Mouse (Mus musculus): ENCODE measurements at regions not wholly inside any gene's neighbourhood (a gene's known extent, or its start where the extent isn't known, plus 50 kb on each side); places are given as distances from the start of the nearest gene placed in this dataset.

DNA sequence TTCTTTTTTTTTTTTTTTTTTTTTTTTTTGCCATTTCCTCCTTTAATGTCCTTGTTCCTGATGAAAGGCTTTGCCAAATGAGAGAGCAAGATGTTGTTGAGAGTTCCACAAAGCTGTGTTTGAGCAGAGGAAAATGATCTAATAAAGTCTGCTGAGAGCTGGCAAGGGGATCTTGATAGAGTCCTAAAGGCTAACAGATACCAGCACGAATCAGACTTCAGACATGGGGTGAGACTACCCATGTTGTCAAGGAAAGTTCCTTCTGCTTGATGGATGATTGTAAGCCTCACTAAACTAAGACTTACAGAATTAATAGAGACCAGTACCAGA, 665.2 kb upstream of the Fam92a start:
- Histone ChIP-seq H3K9ac (no peak overlapping the region), H3K4me3 (replicated peaks) (no peak overlapping the region), H3K4me1 (replicated peaks) (no peaks in the 10 kb centered on the region), H3K36me3 (no peaks in the 10 kb centered on the region), H3K27me3 (no peaks in the 10 kb centered on the region), H3K4me2 (no peak overlapping the region), H3K27ac (no peak overlapping the region), H3K9me3 (replicated peaks) (no peaks in the 10 kb centered on the region)
- ATAC-seq (ENCODE audit: low read depth) (no peak), DNase-seq (no peak)
- 41% methylated on average over 1 of the region's 1 CpGs for WGBS (ENCODE audit: insufficient replicate concordance)

DNA sequence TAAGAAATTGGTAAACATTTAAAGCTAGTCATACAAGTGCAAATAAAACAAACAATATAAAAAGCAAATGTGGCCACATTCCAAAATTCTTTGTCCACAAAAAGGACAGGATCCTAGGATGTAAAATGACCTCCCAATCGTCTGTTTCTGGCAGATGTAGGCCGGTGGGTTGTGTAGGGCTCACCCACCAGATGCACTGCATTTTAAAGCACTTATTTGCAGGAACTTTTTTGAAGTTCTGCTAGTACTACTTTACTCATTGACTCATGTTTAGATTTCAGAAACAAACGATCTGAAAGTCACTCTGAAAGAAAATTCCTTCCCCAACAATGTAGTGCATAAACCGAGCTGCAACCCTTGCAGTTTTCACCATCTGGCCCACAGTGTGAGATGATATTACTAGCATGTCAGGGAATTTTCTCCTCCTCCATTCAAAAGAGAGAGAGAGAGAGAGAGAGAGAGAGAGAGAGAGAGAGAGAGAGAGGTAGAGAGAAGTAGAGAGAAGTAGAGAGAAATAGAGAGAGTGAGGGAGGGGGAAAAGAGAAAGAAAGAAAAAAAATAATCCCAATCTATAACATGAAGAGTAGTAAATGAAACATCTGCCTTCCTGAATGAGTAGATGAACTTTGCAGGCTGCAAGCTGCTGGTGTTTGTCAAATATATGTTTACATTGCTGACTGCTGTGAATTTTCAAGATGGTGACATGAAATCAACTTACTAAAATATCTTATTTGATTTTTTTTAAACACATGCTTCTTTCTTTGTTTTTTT, 664.7 kb upstream of the Fam92a start:
- H3K4me2 ChIP-seq = no peak overlapping the region
- H3K36me3 ChIP-seq = no peaks in the 10 kb centered on the region
- ATAC-seq (ENCODE audit: low read depth) (no peak), DNase-seq (no peak)
- no peak overlapping the region for H3K9ac ChIP-seq
- no peak overlapping the region for H3K4me3 ChIP-seq (replicated peaks)
- WGBS (ENCODE audit: insufficient replicate concordance) = 44% methylated on average over 4 of the region's 4 CpGs
- no peaks in the 10 kb centered on the region for H3K27me3 ChIP-seq
- no peaks in the 10 kb centered on the region for H3K4me1 ChIP-seq (replicated peaks)
- H3K9me3 ChIP-seq (replicated peaks) = no peaks in the 10 kb centered on the region
- H3K27ac ChIP-seq = no peak overlapping the region

DNA sequence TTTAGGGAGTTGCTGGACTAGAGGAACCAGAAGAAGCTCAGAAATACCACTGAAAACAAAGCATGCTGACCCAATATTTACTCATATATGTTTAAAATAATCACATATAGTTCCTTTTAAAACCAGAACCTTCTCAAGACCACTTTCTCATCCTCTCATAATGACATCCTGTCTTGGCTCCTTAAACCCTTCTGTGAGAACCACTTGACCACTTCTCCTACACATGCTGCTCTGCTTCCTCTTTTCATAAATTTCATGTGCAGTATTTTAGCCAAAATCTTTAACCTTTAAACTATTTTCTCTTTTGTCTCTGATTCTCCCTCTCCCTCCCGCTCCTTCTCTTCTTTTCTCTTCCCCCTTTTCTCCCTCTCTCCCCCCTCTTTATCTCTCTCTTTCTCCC, 654.6 kb upstream of the Fam92a start:
- WGBS (ENCODE audit: insufficient replicate concordance) = 69% methylated on average over 1 of the region's 1 CpGs
- Histone ChIP-seq H3K9me3 (replicated peaks) (no peaks in the 10 kb centered on the region), H3K4me1 (replicated peaks) (no peaks in the 10 kb centered on the region), H3K27ac (no peak overlapping the region), H3K9ac (no peak overlapping the region), H3K4me2 (no peak overlapping the region), H3K27me3 (no peaks in the 10 kb centered on the region), H3K4me3 (replicated peaks) (no peak overlapping the region), H3K36me3 (no peaks in the 10 kb centered on the region)
- DNase-seq = no peak
- ATAC-seq (ENCODE audit: low read depth) = no peak

DNA sequence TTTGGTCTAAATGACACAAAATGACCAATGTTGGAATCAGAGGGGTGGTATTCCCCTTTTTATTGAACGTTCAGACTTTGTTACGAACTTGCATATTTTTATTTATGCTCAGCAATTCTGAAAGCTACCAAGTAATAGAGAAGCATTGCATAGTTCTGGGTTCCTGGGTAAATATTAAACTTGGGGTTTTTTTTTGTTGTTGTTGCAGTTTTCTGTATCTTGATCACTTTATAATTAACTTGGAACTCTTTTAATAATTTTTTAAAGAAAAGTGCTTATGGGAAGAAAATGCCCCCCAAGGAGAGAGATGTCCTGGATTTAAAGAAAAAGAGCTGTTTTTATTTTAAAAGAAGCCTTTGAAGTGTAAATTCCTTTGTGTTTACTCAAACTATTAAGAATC, 642.4 kb upstream of the Fam92a start:
- H3K27me3 ChIP-seq = no peaks in the 10 kb centered on the region
- WGBS (ENCODE audit: insufficient replicate concordance) = 67% methylated on average over 2 of the region's 2 CpGs
- H3K27ac ChIP-seq = no peak overlapping the region
- no peaks in the 10 kb centered on the region for H3K36me3 ChIP-seq
- no peaks in the 10 kb centered on the region for H3K4me1 ChIP-seq (replicated peaks)
- DNase-seq (no peak), ATAC-seq (ENCODE audit: low read depth) (no peak)
- no peaks in the 10 kb centered on the region for H3K9me3 ChIP-seq (replicated peaks)
- H3K4me2 ChIP-seq = no peak overlapping the region
- H3K4me3 ChIP-seq (replicated peaks) = no peak overlapping the region
- H3K9ac ChIP-seq = no peak overlapping the region

DNA sequence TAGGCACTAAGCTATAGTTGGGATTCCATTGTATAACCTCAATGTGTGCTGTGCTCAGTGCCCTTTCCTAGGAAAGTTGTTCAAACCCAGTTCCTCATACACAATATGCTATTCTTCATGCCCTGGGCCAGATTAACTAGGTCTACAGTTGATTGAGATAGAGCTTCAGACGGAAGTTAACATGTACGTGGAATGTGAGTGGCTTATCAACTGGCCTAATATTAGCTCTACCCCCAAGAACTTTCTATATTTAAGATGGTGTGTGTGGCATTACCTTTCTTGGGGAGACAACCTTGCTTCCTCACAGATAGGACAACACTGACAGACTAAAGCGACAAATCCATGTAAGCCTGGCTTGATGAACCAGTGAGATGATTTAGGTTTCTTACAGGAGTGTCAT, 629.4 kb upstream of the Fam92a start:
- no peaks in the 10 kb centered on the region for H3K36me3 ChIP-seq
- H3K4me2 ChIP-seq = no peak overlapping the region
- ATAC-seq (ENCODE audit: low read depth) (no peak), DNase-seq (no peak)
- no peaks in the 10 kb centered on the region for H3K9me3 ChIP-seq (replicated peaks)
- no peak overlapping the region for H3K27ac ChIP-seq
- no peaks in the 10 kb centered on the region for H3K4me1 ChIP-seq (replicated peaks)
- no peaks in the 10 kb centered on the region for H3K27me3 ChIP-seq
- no peak overlapping the region for H3K4me3 ChIP-seq (replicated peaks)
- 60% methylated on average over 3 of the region's 3 CpGs for WGBS (ENCODE audit: insufficient replicate concordance)
- H3K9ac ChIP-seq = no peak overlapping the region

DNA sequence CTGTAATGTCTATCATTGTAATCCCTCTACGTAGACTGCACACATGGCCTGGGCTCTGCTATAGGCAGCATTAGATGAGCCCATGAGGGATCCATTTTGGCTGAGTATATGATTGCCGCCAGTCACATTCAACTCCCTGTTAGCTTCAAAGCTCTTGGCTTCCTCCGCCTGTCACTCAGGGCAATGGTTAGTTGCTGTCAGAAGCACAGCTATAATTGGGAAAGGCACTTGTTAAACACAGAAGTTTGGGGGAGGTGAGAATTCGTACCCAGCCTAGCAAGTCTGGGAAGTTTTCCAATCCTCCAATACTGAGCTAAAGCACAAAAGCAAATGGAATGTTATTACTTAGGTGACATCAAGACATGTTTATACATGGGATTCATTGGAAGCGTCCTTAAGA, 627.7 kb upstream of the Fam92a start:
- no peak overlapping the region for H3K9ac ChIP-seq
- no peaks in the 10 kb centered on the region for H3K4me1 ChIP-seq (replicated peaks)
- DNase-seq = no peak
- no peak overlapping the region for H3K4me3 ChIP-seq (replicated peaks)
- no peak overlapping the region for H3K27ac ChIP-seq
- 71% methylated on average over 5 of the region's 5 CpGs for WGBS (ENCODE audit: insufficient replicate concordance)
- no peaks in the 10 kb centered on the region for H3K9me3 ChIP-seq (replicated peaks)
- ATAC-seq (ENCODE audit: low read depth) = no peak
- H3K36me3 ChIP-seq = no peaks in the 10 kb centered on the region
- no peaks in the 10 kb centered on the region for H3K27me3 ChIP-seq
- no peak overlapping the region for H3K4me2 ChIP-seq

DNA sequence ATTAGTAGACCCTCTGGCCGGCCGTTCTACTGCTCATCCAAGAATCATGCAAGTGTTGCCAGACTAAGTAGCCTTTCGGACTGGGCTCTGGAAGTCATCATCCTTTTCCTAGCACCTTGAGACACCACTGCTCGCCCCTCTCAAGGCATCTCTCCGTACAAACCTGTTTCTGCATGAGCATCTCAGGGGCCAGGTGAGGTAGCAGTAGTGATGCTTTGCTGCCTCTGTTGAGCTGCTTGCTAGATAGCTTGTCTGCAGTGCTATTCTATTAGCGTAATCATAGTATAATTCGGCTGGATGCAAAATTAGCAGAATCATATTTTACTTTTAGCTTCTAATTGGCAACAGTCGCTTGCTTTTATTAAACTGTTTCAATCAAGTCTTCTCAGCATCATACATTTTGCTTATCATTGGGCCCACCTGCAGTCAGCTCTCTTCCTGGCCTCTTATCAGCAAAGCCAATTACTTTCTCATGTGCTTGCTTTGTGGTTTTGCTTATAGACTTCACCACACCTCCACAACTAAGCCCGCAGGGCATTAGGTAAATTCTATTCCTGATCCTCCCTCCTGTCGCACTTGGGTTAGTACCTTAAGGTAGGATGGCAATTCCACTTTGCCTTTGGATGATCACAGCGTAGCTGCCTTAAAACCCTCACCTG, 621.1 kb upstream of the Fam92a start:
- 58% methylated on average over 11 of the region's 11 CpGs for WGBS (ENCODE audit: insufficient replicate concordance)
- Histone ChIP-seq H3K27me3 (no peaks in the 10 kb centered on the region), H3K4me1 (replicated peaks) (no peaks in the 10 kb centered on the region), H3K27ac (no peak overlapping the region), H3K9me3 (replicated peaks) (no peaks in the 10 kb centered on the region), H3K4me2 (no peak overlapping the region), H3K9ac (no peak overlapping the region), H3K4me3 (replicated peaks) (no peak overlapping the region), H3K36me3 (no peaks in the 10 kb centered on the region)
- DNase-seq = no peak
- ATAC-seq (ENCODE audit: low read depth) = no peak

DNA sequence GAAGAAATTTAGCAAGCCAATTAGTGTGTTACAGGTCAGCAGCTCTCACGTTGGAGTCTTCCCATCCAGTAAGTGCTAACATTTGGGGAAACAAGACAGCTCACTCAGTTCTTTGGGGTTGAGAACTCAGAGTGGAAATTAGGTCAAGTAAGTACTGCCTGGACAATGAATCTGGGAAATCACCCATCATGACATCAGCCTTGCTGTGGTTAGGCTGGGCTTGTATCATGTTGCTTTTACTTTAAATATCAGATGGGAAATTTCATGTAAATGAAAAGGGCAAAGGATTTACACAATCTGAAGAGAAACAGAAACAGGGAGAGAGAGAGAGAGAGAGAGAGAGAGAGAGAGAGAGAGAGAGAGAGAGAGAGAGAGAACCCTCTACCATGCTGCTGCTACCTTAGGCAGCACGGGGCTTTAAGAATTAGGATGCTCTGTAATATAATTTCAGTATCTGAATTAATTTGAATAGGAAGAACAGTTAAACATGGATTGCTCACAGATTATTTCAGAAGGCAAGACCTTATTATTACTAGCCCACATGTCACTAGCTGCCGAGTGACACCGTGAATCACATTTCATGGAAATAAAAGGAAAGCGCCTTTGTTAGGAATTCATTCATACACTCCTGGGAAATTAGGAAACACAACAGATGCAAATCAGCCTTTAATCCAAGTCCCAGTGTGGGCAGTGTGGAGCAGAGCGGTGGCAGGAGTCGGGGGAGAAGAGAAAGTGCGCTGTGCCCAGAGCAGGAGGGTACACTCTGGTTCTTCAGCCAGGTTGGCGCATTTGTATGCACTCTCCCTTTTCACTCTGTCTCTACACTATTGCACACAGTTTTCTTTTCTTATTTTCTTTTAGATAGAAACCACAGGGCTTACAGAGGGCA, 620.2 kb upstream of the Fam92a start:
- DNase-seq (no peak), ATAC-seq (ENCODE audit: low read depth) (no peak)
- 72% methylated on average over 9 of the region's 9 CpGs for WGBS (ENCODE audit: insufficient replicate concordance)
- H3K27ac ChIP-seq = no peak overlapping the region
- H3K4me3 ChIP-seq (replicated peaks) = no peak overlapping the region
- no peaks in the 10 kb centered on the region for H3K36me3 ChIP-seq
- H3K9ac ChIP-seq = no peak overlapping the region
- no peaks in the 10 kb centered on the region for H3K4me1 ChIP-seq (replicated peaks)
- no peaks in the 10 kb centered on the region for H3K9me3 ChIP-seq (replicated peaks)
- no peaks in the 10 kb centered on the region for H3K27me3 ChIP-seq
- no peak overlapping the region for H3K4me2 ChIP-seq

DNA sequence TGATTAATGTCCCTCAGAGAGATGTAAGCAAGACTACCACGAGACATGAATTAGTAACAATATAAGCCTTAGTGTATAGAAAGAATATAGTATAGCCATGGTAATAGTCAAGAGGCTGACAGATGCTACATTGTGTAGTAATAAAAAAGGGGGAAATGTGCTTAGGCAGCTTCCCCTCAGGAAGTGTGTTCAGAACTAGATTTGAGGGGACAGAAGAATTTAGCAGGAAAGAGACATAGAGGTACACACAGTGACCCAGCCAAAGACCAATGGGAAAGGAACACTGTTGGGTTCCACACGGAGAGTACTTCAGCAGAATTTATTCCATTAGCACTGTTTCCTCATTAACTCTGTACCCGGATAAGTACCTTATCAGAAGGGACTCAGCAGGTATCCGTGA, 614.0 kb upstream of the Fam92a start:
- 21% methylated on average over 4 of the region's 4 CpGs for WGBS (ENCODE audit: insufficient replicate concordance)
- no peak overlapping the region for H3K4me2 ChIP-seq
- ATAC-seq (ENCODE audit: low read depth) (no peak), DNase-seq (no peak)
- no peaks in the 10 kb centered on the region for H3K27me3 ChIP-seq
- H3K4me3 ChIP-seq (replicated peaks) = no peak overlapping the region
- no peaks in the 10 kb centered on the region for H3K4me1 ChIP-seq (replicated peaks)
- no peaks in the 10 kb centered on the region for H3K9me3 ChIP-seq (replicated peaks)
- H3K27ac ChIP-seq = no peak overlapping the region
- no peak overlapping the region for H3K9ac ChIP-seq
- H3K36me3 ChIP-seq = no peaks in the 10 kb centered on the region

DNA sequence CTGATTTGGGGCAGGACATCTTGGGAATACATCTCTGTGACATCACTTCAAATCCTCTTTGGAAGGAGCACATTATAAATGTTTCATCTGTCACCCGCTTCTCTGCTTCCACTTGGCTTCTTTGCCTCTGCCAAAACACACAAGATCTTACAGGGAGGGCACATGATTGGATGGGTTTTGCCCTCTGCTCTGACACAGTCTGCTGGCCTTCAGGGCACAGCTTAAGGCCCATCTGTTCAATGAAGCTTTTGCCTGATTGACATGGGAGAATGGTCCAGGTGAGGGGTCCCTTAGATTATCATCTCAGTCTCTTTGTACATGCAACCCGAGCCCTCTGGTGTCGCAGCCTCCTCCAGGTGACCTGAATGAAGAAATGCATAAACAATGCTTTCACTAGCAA, 612.7 kb upstream of the Fam92a start:
- Histone ChIP-seq H3K27ac (no peak overlapping the region), H3K9ac (no peak overlapping the region), H3K36me3 (no peaks in the 10 kb centered on the region), H3K9me3 (replicated peaks) (no peaks in the 10 kb centered on the region), H3K4me2 (no peak overlapping the region), H3K4me1 (replicated peaks) (no peaks in the 10 kb centered on the region), H3K27me3 (no peaks in the 10 kb centered on the region), H3K4me3 (replicated peaks) (no peak overlapping the region)
- WGBS (ENCODE audit: insufficient replicate concordance) = 68% methylated on average over 3 of the region's 3 CpGs
- ATAC-seq (ENCODE audit: low read depth) (no peak), DNase-seq (no peak)

DNA sequence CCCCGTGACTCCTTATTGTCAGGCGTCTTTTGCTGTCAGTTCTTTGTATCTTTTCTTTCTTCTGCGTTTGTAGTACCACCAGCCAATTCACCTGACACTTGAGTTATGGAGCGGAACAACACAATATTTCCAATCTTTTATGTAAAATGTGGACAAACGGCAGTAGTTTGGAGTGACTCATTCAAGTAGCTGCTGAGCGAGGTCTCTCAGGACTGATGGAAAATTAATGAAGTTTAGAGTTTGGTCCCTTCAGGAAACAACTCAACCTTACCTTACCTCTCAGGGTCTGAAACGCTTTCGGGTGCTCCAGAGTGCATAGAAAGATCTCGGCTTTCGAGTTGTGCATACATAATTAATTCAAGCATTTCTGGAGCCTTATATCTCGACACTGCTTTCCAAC, 612.3 kb upstream of the Fam92a start:
- no peak overlapping the region for H3K27ac ChIP-seq
- H3K27me3 ChIP-seq = no peaks in the 10 kb centered on the region
- ATAC-seq (ENCODE audit: low read depth) (no peak), DNase-seq (no peak)
- no peaks in the 10 kb centered on the region for H3K4me1 ChIP-seq (replicated peaks)
- H3K4me2 ChIP-seq = no peak overlapping the region
- no peak overlapping the region for H3K9ac ChIP-seq
- no peaks in the 10 kb centered on the region for H3K36me3 ChIP-seq
- H3K4me3 ChIP-seq (replicated peaks) = no peak overlapping the region
- H3K9me3 ChIP-seq (replicated peaks) = no peaks in the 10 kb centered on the region
- 67% methylated on average over 11 of the region's 11 CpGs for WGBS (ENCODE audit: insufficient replicate concordance)

Data from liver, embryonic 13.5 days (tissue).